Mouse (Mus musculus) layer of hippocampus, adult 11-12 months (tissue): ENCODE results near the gene Gm11214.

Experiments
- DNase-seq: peaks from one replicate; pipeline ENCODE4 v3.0.0; 2022; ENCODE audit warnings: low spot score

Gene Gm11214

GRCm38 (mm10) chr4:63661426-63661825 is 1.8 kb downstream of the Gm11214 start:
- no peak for DNase-seq

GRCm38 (mm10) chr4:63659775-63660174 is 3.4 kb downstream of the Gm11214 start:
- no peak for DNase-seq

- no peak for DNase-seq
Observed at GRCm38 (mm10) chr4:63659086-63659485, 4.1 kb downstream of the Gm11214 start.

- no peak for DNase-seq
Observed at GRCm38 (mm10) chr4:63654381-63654780, 8.8 kb downstream of the Gm11214 start.

GRCm38 (mm10) chr4:63643956-63644726 is 19.0 kb downstream of the Gm11214 start:
- no peak for DNase-seq

GRCm38 (mm10) chr4:63639842-63640241 is 23.3 kb downstream of the Gm11214 start:
- DNase-seq, result no peak

GRCm38 (mm10) chr4:63638603-63639002 is 24.6 kb downstream of the Gm11214 start:
- DNase-seq, result no peak

- no peak for DNase-seq
Observed at GRCm38 (mm10) chr4:63633181-63633580, 30.0 kb downstream of the Gm11214 start.

- no peak for DNase-seq
Observed at GRCm38 (mm10) chr4:63627111-63627510, 36.1 kb downstream of the Gm11214 start.

- DNase-seq, result no peak
Observed at GRCm38 (mm10) chr4:63625563-63626080, 37.6 kb downstream of the Gm11214 start.

GRCm38 (mm10) chr4:63622378-63622835 is 40.8 kb downstream of the Gm11214 start, which contains the start of gene Tex48:
Gene Tex48 (minus strand): TSS chr4:63622428.
- no peak for DNase-seq

- no peak for DNase-seq
Observed at GRCm38 (mm10) chr4:63621861-63622260, 41.3 kb downstream of the Gm11214 start.
